Mouse (Mus musculus) liver, postnatal 0 days (tissue): ENCODE measurements around the gene Trpm3.

Experiments
- CTCF ChIP-seq: sonication (generic); IDR thresholded peaks from 2 replicates; pipeline ENCODE4 v1.5.1; 2016; ENCODE audit warnings: antibody characterized with exemption, low read depth
- EP300 ChIP-seq: IDR thresholded peaks from 2 replicates; pipeline ENCODE4 v1.6.1; 2016; ENCODE audit warnings: antibody characterized with exemption, low read depth, mild to moderate bottlenecking

- TF ChIP-seq CTCF, result no peak
- no peak for TF ChIP-seq EP300
Measured at GRCm38 (mm10) chr19:22469608-22470007, 330.8 kb downstream of the Trpm3 start.
